In genomic region chr6:101318530-101318929, GRCm38 (mm10) we compare ENCODE assay signal across 12 mouse cellular contexts. TPM values are rescaled to one million over a fixed set of nuclear protein-coding genes. Genes with fewer than 3 reads are reported as not detected.
A peak's percentile ranks its signal among the peaks of the same experiment; 100 is the strongest.
DNase-seq lines count a peak whose midpoint lies in the region; ATAC-seq and TF ChIP-seq lines count a peak whose summit lies in the region.
"Had no signal": no experiment of that assay in that cellular context is flagged by ENCODE, and none has a peak within 500 bp of the region (broad histone marks: within the 10 kb centered on the region; RNA-seq: fewer than 3 reads in every experiment).

No protein-coding gene starts in this region.

- peak overlapping the region; percentile 56 for H3K27ac ChIP-seq in forebrain, embryonic 10.5 days
- H3K27ac ChIP-seq in forebrain, embryonic 13.5 days: no peak overlapping the region
- no peak overlapping the region for H3K27ac ChIP-seq in hindbrain, embryonic 11.5 days (ENCODE audit: low read depth, low read length)
- H3K27ac ChIP-seq in hindbrain, embryonic 16.5 days (ENCODE audit: low read depth, low read length): no peak overlapping the region
- peak overlapping the region; percentile 14; the same call in 1 of the 2 replicates for H3K27ac ChIP-seq in limb, embryonic 14.5 days (replicated peaks; ENCODE audit: low read depth, low read length)

- H3K4me1 ChIP-seq in forebrain, embryonic 10.5 days: peaks cover 27% of the 10 kb centered on the region
- peaks cover 9% of the 10 kb centered on the region for H3K4me1 ChIP-seq in forebrain, embryonic 13.5 days
- no peaks in the 10 kb centered on the region for H3K4me1 ChIP-seq in hindbrain, embryonic 11.5 days (replicated peaks; ENCODE audit: control insufficient read depth, insufficient read depth, low read length)
- H3K4me1 ChIP-seq in hindbrain, embryonic 16.5 days (ENCODE audit: control insufficient read depth, insufficient read depth, low read depth, low read length): no peaks in the 10 kb centered on the region
- H3K4me1 ChIP-seq in limb, embryonic 14.5 days (ENCODE audit: control insufficient read depth, insufficient read depth, low read length): peaks cover 12% of the 10 kb centered on the region

- 48% methylated on average over 6 of the region's 6 CpGs for WGBS in forebrain, embryonic 10.5 days
- 37% methylated on average over 6 of the region's 6 CpGs for WGBS in forebrain, embryonic 13.5 days
- 44% methylated on average over 6 of the region's 6 CpGs for WGBS in hindbrain, embryonic 11.5 days
- 33% methylated on average over 6 of the region's 6 CpGs for WGBS in hindbrain, embryonic 16.5 days
- WGBS in limb, embryonic 14.5 days: 33% methylated on average over 6 of the region's 6 CpGs

- H3K27me3 ChIP-seq in forebrain, embryonic 10.5 days (ENCODE audit: poor library complexity, severe bottlenecking): no peaks in the 10 kb centered on the region
- no peaks in the 10 kb centered on the region for H3K27me3 ChIP-seq in forebrain, embryonic 13.5 days
- H3K27me3 ChIP-seq in hindbrain, embryonic 11.5 days (ENCODE audit: control insufficient read depth, insufficient read depth, low read length): no peaks in the 10 kb centered on the region
- H3K27me3 ChIP-seq in hindbrain, embryonic 16.5 days (replicated peaks; ENCODE audit: control insufficient read depth, insufficient read depth, low read length): no peaks in the 10 kb centered on the region
- H3K27me3 ChIP-seq in limb, embryonic 14.5 days (ENCODE audit: control insufficient read depth, insufficient read depth, low read length): no peaks in the 10 kb centered on the region

- TF ChIP-seq POLR2A in limb, embryonic 14.5 days (IDR thresholded peaks at IDR 0.05; ENCODE audit: borderline replicate concordance, extremely low read depth, insufficient read depth, insufficient read length): no peak

- no peaks in the 10 kb centered on the region for H3K36me3 ChIP-seq in forebrain, embryonic 10.5 days (replicated peaks)
- H3K36me3 ChIP-seq in forebrain, embryonic 13.5 days (ENCODE audit: poor library complexity, severe bottlenecking): no peaks in the 10 kb centered on the region
- no peaks in the 10 kb centered on the region for H3K36me3 ChIP-seq in hindbrain, embryonic 11.5 days (ENCODE audit: control insufficient read depth, insufficient read depth, low read length)
- H3K36me3 ChIP-seq in hindbrain, embryonic 16.5 days (ENCODE audit: control insufficient read depth, insufficient read depth, low read length): no peaks in the 10 kb centered on the region
- H3K36me3 ChIP-seq in limb, embryonic 14.5 days (ENCODE audit: control insufficient read depth, insufficient read depth, low read length): no peaks in the 10 kb centered on the region

- no peaks in the 10 kb centered on the region for H3K9me3 ChIP-seq in forebrain, embryonic 10.5 days
- no peaks in the 10 kb centered on the region for H3K9me3 ChIP-seq in forebrain, embryonic 13.5 days (replicated peaks)
- H3K9me3 ChIP-seq in hindbrain, embryonic 11.5 days (ENCODE audit: control insufficient read depth, low read length): no peaks in the 10 kb centered on the region
- H3K9me3 ChIP-seq in hindbrain, embryonic 16.5 days (ENCODE audit: control insufficient read depth, low read length): no peaks in the 10 kb centered on the region
- H3K9me3 ChIP-seq in limb, embryonic 14.5 days (ENCODE audit: control insufficient read depth, low read length): no peaks in the 10 kb centered on the region

- H3K9ac ChIP-seq in forebrain, embryonic 13.5 days: no peak overlapping the region
- 0 out of 2 replicates have a peak overlapping the region, but pooled peaks have one; percentile 27 for H3K9ac ChIP-seq in hindbrain, embryonic 11.5 days (ENCODE audit: low read depth, low read length)
- H3K9ac ChIP-seq in hindbrain, embryonic 16.5 days (ENCODE audit: low read depth, low read length): no peak overlapping the region
- no peak overlapping the region for H3K9ac ChIP-seq in limb, embryonic 14.5 days (ENCODE audit: low read depth, low read length, severe bottlenecking)

- ATAC-seq in forebrain, embryonic 13.5 days: no peak
- no peak for ATAC-seq in hindbrain, embryonic 11.5 days (ENCODE audit: low FRiP score)
- ATAC-seq in hindbrain, embryonic 16.5 days: no peak
- peak; percentile 43; the same call in 1 of the 2 replicates for ATAC-seq in limb, embryonic 14.5 days (ENCODE audit: low FRiP score, low read depth)

- no peak overlapping the region for H3K4me2 ChIP-seq in forebrain, embryonic 13.5 days
- no peak overlapping the region for H3K4me2 ChIP-seq in hindbrain, embryonic 11.5 days (replicated peaks; ENCODE audit: low read depth, low read length)
- no peak overlapping the region for H3K4me2 ChIP-seq in hindbrain, embryonic 16.5 days (ENCODE audit: low read length)
- H3K4me2 ChIP-seq in limb, embryonic 14.5 days (replicated peaks; ENCODE audit: low read depth, low read length, severe bottlenecking): no peak overlapping the region
- H3K4me2 ChIP-seq: liver, embryonic 11.5 days had no signal

- no peak for DNase-seq in forebrain, embryonic 10.5 days (ENCODE audit: extremely low spot score, low spot score)
- no peak for DNase-seq in hindbrain, embryonic 11.5 days (ENCODE audit: low spot score)
- peak; percentile 33 for DNase-seq in Muller cell, postnatal 12 days (ENCODE audit: inconsistent ontology term)
- DNase-seq in limb, embryonic 14.5 days (ENCODE audit: low spot score): peak; percentile 47
- DNase-seq in urinary bladder, adult 18-20 months (ENCODE audit: low spot score in 2 of 2): no peak
- DNase-seq in kidney, postnatal 25 days: no peak
- DNase-seq: cerebellum, adult 11-12 months; gastrocnemius, postnatal 36 days; kidney, adult 2 months had no signal

- H3K4me3 ChIP-seq in forebrain, embryonic 10.5 days: no peak overlapping the region
- no peak overlapping the region for H3K4me3 ChIP-seq in forebrain, embryonic 13.5 days
- H3K4me3 ChIP-seq in hindbrain, embryonic 11.5 days (ENCODE audit: low read depth, low read length): no peak overlapping the region
- no peak overlapping the region for H3K4me3 ChIP-seq in hindbrain, embryonic 16.5 days (ENCODE audit: low read length)
- H3K4me3 ChIP-seq in limb, embryonic 14.5 days (replicated peaks; ENCODE audit: low read length): no peak overlapping the region

RNA-seq across cellular contexts. Expression of gene Pdzrn3, which starts 59.2 kb away (rescaled TPM):
- 3.7 and 4.6 TPM in 2 replicates for polyA plus RNA-seq in forebrain, embryonic 10.5 days (2016; fragmentation: Nextera tagmentation; extraction: Ambion mirVana)
- polyA plus RNA-seq in forebrain, embryonic 13.5 days (2015; fragmentation: Nextera tagmentation; extraction: Ambion mirVana): 11.3 and 13.1 TPM in 2 replicates
- polyA plus RNA-seq in hindbrain, embryonic 11.5 days (2014; fragmentation: Nextera tagmentation; extraction: Ambion mirVana): 20.5 and 23.9 TPM in 2 replicates
- 18.9 and 24.3 TPM in 2 replicates for polyA plus RNA-seq in hindbrain, embryonic 16.5 days (2015; fragmentation: Nextera tagmentation; extraction: Ambion mirVana)
- polyA plus RNA-seq in limb, embryonic 14.5 days (2012; rRNA removed): 37.9 and 40.0 TPM in 2 replicates
- 16.1 and 16.5 TPM in 2 replicates for polyA plus RNA-seq in limb, embryonic 14.5 days (2014; fragmentation: Nextera tagmentation; extraction: Ambion mirVana)

Comparison
In these comparisons a context has a peak if more than half of its experiments do, and no peak if none do; other contexts are left out.
1. H3K27ac ChIP-seq: peak in forebrain, embryonic 10.5 days (single experiment) and limb, embryonic 14.5 days (single experiment); none in forebrain, embryonic 13.5 days (single experiment), hindbrain, embryonic 11.5 days (single experiment) and hindbrain, embryonic 16.5 days (single experiment).
2. DNase-seq: peak in Muller cell, postnatal 12 days (single experiment) and limb, embryonic 14.5 days (single experiment); none in forebrain, embryonic 10.5 days (single experiment), hindbrain, embryonic 11.5 days (single experiment), urinary bladder, adult 18-20 months (0 of 2) and kidney, postnatal 25 days (0 of 2).